Mouse (Mus musculus) heart, adult 11 months (tissue): Measurements from ENCODE around the gene Ube2m.
"Not testable (repeated sequence)": the region's sequence is repeated elsewhere in the genome, so short reads cannot be mapped to it uniquely, and the experiment has no call there.

Experiments used
- DNase-seq: peaks from one replicate; pipeline ENCODE4 v3.0.0; 2022

Ube2m gene

GRCm38 (mm10) chr7:13037901-13038555, at the start of gene Ube2m:
TSS of gene Ube2m (minus strand) at chr7:13038275.
- peak; percentile 100 for DNase-seq

GRCm38 (mm10) chr7:13072293-13072692, 34.2 kb upstream of the Ube2m start:
- DNase-seq = no peak

GRCm38 (mm10) chr7:13063399-13063798, 25.3 kb upstream of the Ube2m start:
- not testable (repeated sequence) for DNase-seq

- peak; percentile 49 for DNase-seq
These were observed 21.5 kb upstream of the Ube2m start for GRCm38 (mm10) chr7:13059536-13059935.

GRCm38 (mm10) chr7:13056913-13057700, 19.0 kb upstream of the Ube2m start:
- peak; percentile 81 for DNase-seq

GRCm38 (mm10) chr7:13054287-13055010, 16.4 kb upstream of the Ube2m start, which contains the start of gene Mzf1:
TSS of gene Mzf1 (minus strand) at chr7:13054764.
- DNase-seq = peak; percentile 99

GRCm38 (mm10) chr7:13053961-13054286, 15.8 kb upstream of the Ube2m start:
- no peak for DNase-seq

- DNase-seq = peak; percentile 76
These were observed 15.4 kb upstream of the Ube2m start for GRCm38 (mm10) chr7:13053501-13053900.

GRCm38 (mm10) chr7:13053001-13053400, 14.9 kb upstream of the Ube2m start:
- peak; percentile 75 for DNase-seq

- DNase-seq = peak; percentile 90
These were observed 8.0 kb upstream of the Ube2m start for GRCm38 (mm10) chr7:13046084-13046483.

- peak; percentile 87 for DNase-seq
These were observed 6.2 kb upstream of the Ube2m start for GRCm38 (mm10) chr7:13044254-13044625.

- peak; percentile 83 for DNase-seq
These were observed 5.6 kb upstream of the Ube2m start for GRCm38 (mm10) chr7:13043445-13044253.

GRCm38 (mm10) chr7:13043120-13043444, 5.0 kb upstream of the Ube2m start:
- DNase-seq = no peak

GRCm38 (mm10) chr7:13042511-13042910, 4.4 kb upstream of the Ube2m start:
- DNase-seq = peak; percentile 67

- DNase-seq = peak; percentile 84
These were observed 3.2 kb upstream of the Ube2m start for GRCm38 (mm10) chr7:13041256-13041655.

GRCm38 (mm10) chr7:13039181-13039580, 1.1 kb upstream of the Ube2m start:
- no peak for DNase-seq

- DNase-seq = no peak
These were observed 620 bp upstream of the Ube2m start for GRCm38 (mm10) chr7:13038621-13039169.

- DNase-seq = no peak
These were observed 709 bp downstream of the Ube2m start for GRCm38 (mm10) chr7:13037366-13037765.

GRCm38 (mm10) chr7:13036806-13037205, 1.3 kb downstream of the Ube2m start:
- DNase-seq = peak; percentile 78

GRCm38 (mm10) chr7:13035211-13035855, 2.7 kb downstream of the Ube2m start:
- no peak for DNase-seq

GRCm38 (mm10) chr7:13034148-13034977, 3.7 kb downstream of the Ube2m start, which contains the start of gene Chmp2a:
TSS of gene Chmp2a (minus strand) at chr7:13034807.
- peak; percentile 100 for DNase-seq
